Mouse (Mus musculus): ENCODE data around the gene Tdo2. TPM values are rescaled to one million over a fixed set of nuclear protein-coding genes. Genes with fewer than 3 reads are reported as not detected.

The Tdo2 gene
- total and polyA plus RNA-seq, 3 experiments = not detected

- DNase-seq = no peak
- Histone ChIP-seq H3K79me2 (replicated peaks; ENCODE audit: control insufficient read depth, insufficient read depth, low read length) (no peaks in the 10 kb centered on the region), H3K9ac (ENCODE audit: low read depth, low read length) (no peak overlapping the region), H3K4me1 (ENCODE audit: control insufficient read depth, insufficient read depth, low read length) (no peaks in the 10 kb centered on the region), H3K27ac (no peak overlapping the region), H3K36me3 (ENCODE audit: control insufficient read depth, insufficient read depth, low read length) (no peaks in the 10 kb centered on the region), H3K4me3 (no peak overlapping the region), H3K27me3 (ENCODE audit: control insufficient read depth, insufficient read depth, low read length) (no peaks in the 10 kb centered on the region)
- intact Hi-C loops (cut with DNase I) = loop anchor here (5.0 kb wide), 1 partner anchor 337 kb away; no protein-coding TSS in a partner anchor
- TF ChIP-seq EP300 (IDR thresholded peaks at IDR 0.05; ENCODE audit: insufficient read depth, low read depth, low read length) (no peak), POLR2A (IDR thresholded peaks at IDR 0.05; ENCODE audit: insufficient read depth, low read depth, low read length) (no peak), CTCF (IDR thresholded peaks at IDR 0.05) (no peak)
- 35% methylated on average over 4 of the region's 4 CpGs for WGBS
Observed at GRCm38 (mm10) chr3:81995371-81995770, 19.4 kb upstream of the Tdo2 start.

DNA sequence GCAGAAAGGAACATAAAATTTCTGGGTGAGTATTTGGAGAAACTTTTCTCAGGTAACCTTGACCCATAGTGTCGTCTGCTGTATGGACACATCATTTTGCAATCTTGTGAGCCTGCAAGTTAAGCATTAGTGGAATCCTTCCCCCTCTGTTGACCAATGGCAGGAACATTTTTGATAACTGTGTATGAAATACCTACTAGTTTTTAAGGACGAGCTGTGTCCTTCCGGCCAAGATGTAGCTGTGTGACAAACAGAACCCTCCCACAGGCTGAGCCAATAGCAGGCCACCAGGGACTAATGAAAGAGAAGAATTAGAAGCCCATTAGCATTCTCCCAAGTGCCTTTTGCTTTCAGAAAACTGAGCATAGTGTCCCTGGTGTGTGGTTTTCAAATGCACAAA is 14.5 kb upstream of the Tdo2 start:
- TF ChIP-seq EP300 (IDR thresholded peaks at IDR 0.05; ENCODE audit: insufficient read depth, low read depth, low read length) = no peak
- no peak for TF ChIP-seq POLR2A (IDR thresholded peaks at IDR 0.05; ENCODE audit: insufficient read depth, low read depth, low read length)
- TF ChIP-seq CTCF (IDR thresholded peaks at IDR 0.05) = no peak
- WGBS = 44% methylated on average over 3 of the region's 3 CpGs
- no peak overlapping the region for H3K4me3 ChIP-seq
- intact Hi-C loops (cut with DNase I) = no loop called here
- no peak overlapping the region for H3K9ac ChIP-seq (ENCODE audit: low read depth, low read length)
- no peaks in the 10 kb centered on the region for H3K27me3 ChIP-seq (ENCODE audit: control insufficient read depth, insufficient read depth, low read length)
- peaks cover 3% of the 10 kb centered on the region; the same call in 1 of the 2 replicates for H3K4me1 ChIP-seq (ENCODE audit: control insufficient read depth, insufficient read depth, low read length)
- no peak overlapping the region for H3K27ac ChIP-seq
- H3K79me2 ChIP-seq (replicated peaks; ENCODE audit: control insufficient read depth, insufficient read depth, low read length) = no peaks in the 10 kb centered on the region
- H3K36me3 ChIP-seq (ENCODE audit: control insufficient read depth, insufficient read depth, low read length) = no peaks in the 10 kb centered on the region
- DNase-seq = no peak

GRCm38 (mm10) chr3:81989692-81990141 is 13.7 kb upstream of the Tdo2 start:
- Histone ChIP-seq H3K36me3 (ENCODE audit: control insufficient read depth, insufficient read depth, low read length) (no peaks in the 10 kb centered on the region), H3K4me3 (no peak overlapping the region), H3K27me3 (ENCODE audit: control insufficient read depth, insufficient read depth, low read length) (no peaks in the 10 kb centered on the region), H3K4me1 (ENCODE audit: control insufficient read depth, insufficient read depth, low read length) (peaks cover 3% of the 10 kb centered on the region; the same call in 1 of the 2 replicates), H3K27ac (no peak overlapping the region), H3K79me2 (replicated peaks; ENCODE audit: control insufficient read depth, insufficient read depth, low read length) (no peaks in the 10 kb centered on the region), H3K9ac (ENCODE audit: low read depth, low read length) (no peak overlapping the region)
- DNase-seq = no peak
- 5% methylated on average over 2 of the region's 2 CpGs for WGBS
- intact Hi-C loops (cut with DNase I) = no loop called here
- TF ChIP-seq CTCF (IDR thresholded peaks at IDR 0.05) (no peak), POLR2A (IDR thresholded peaks at IDR 0.05; ENCODE audit: insufficient read depth, low read depth, low read length) (no peak), EP300 (IDR thresholded peaks at IDR 0.05; ENCODE audit: insufficient read depth, low read depth, low read length) (no peak)

DNA sequence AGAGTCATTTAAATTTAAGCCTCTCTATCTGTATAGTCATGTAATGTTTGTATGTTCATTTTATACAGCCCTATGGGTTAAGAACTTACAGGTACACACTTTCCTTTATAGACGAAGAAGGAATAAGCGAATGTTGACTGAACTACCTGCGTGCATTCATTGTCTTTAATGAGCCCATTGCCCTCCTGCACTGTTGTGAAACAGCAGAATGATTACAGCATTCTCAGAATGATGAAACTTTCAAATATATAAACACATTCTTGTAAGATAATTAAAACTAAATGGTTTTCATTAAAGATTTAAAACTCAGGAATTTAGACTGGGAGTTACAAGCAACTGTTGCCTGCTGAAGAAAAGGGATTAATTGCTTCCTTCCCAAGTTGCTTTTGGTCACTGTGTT is 11.6 kb upstream of the Tdo2 start:
- TF ChIP-seq POLR2A (IDR thresholded peaks at IDR 0.05; ENCODE audit: insufficient read depth, low read depth, low read length) (no peak), EP300 (IDR thresholded peaks at IDR 0.05; ENCODE audit: insufficient read depth, low read depth, low read length) (no peak), CTCF (IDR thresholded peaks at IDR 0.05) (no peak)
- Histone ChIP-seq H3K27me3 (ENCODE audit: control insufficient read depth, insufficient read depth, low read length) (no peaks in the 10 kb centered on the region), H3K79me2 (replicated peaks; ENCODE audit: control insufficient read depth, insufficient read depth, low read length) (no peaks in the 10 kb centered on the region), H3K9ac (ENCODE audit: low read depth, low read length) (no peak overlapping the region), H3K4me1 (ENCODE audit: control insufficient read depth, insufficient read depth, low read length) (peaks cover 3% of the 10 kb centered on the region; the same call in 1 of the 2 replicates), H3K27ac (no peak overlapping the region), H3K36me3 (ENCODE audit: control insufficient read depth, insufficient read depth, low read length) (no peaks in the 10 kb centered on the region), H3K4me3 (no peak overlapping the region)
- no peak for DNase-seq
- intact Hi-C loops (cut with DNase I) = no loop called here
- WGBS = 95% methylated on average over 3 of the region's 3 CpGs

DNA sequence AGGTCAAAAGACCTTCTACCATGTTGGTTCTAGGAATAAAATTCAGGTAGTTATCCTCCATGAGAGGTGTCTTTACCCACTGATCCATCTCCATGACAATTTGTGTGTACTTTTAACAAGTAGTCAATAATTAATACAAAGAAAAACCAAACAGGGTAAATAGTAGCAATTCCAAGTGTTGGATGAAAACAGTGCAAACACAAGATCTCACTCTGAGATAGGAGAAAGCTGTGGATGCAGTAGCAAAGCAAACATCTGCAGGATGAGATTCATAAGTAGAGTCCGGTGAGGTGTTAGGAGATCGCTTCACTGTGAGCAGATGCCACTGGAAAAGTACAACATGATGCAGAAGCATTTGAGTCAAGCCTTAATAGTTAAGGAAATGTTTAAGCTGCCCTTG is 10.1 kb upstream of the Tdo2 start:
- H3K27ac ChIP-seq = no peak overlapping the region
- WGBS = 89% methylated on average over 2 of the region's 2 CpGs
- no peaks in the 10 kb centered on the region for H3K79me2 ChIP-seq (replicated peaks; ENCODE audit: control insufficient read depth, insufficient read depth, low read length)
- no peak for TF ChIP-seq POLR2A (IDR thresholded peaks at IDR 0.05; ENCODE audit: insufficient read depth, low read depth, low read length)
- DNase-seq = no peak
- intact Hi-C loops (cut with DNase I) = no loop called here
- H3K36me3 ChIP-seq (ENCODE audit: control insufficient read depth, insufficient read depth, low read length) = no peaks in the 10 kb centered on the region
- H3K4me1 ChIP-seq (ENCODE audit: control insufficient read depth, insufficient read depth, low read length) = peaks cover 3% of the 10 kb centered on the region; the same call in 1 of the 2 replicates
- no peak overlapping the region for H3K9ac ChIP-seq (ENCODE audit: low read depth, low read length)
- no peak overlapping the region for H3K4me3 ChIP-seq
- no peaks in the 10 kb centered on the region for H3K27me3 ChIP-seq (ENCODE audit: control insufficient read depth, insufficient read depth, low read length)

- no peaks in the 10 kb centered on the region for H3K79me2 ChIP-seq (replicated peaks; ENCODE audit: control insufficient read depth, insufficient read depth, low read length)
- WGBS = 42% methylated on average over 1 of the region's 1 CpGs
- TF ChIP-seq EP300 (IDR thresholded peaks at IDR 0.05; ENCODE audit: insufficient read depth, low read depth, low read length) (no peak), POLR2A (IDR thresholded peaks at IDR 0.05; ENCODE audit: insufficient read depth, low read depth, low read length) (no peak), CTCF (IDR thresholded peaks at IDR 0.05) (no peak)
- intact Hi-C loops (cut with DNase I) = no loop called here
- no peaks in the 10 kb centered on the region for H3K36me3 ChIP-seq (ENCODE audit: control insufficient read depth, insufficient read depth, low read length)
- no peak overlapping the region for H3K4me3 ChIP-seq
- H3K27ac ChIP-seq = no peak overlapping the region
- DNase-seq = no peak
- H3K27me3 ChIP-seq (ENCODE audit: control insufficient read depth, insufficient read depth, low read length) = no peaks in the 10 kb centered on the region
- H3K4me1 ChIP-seq (ENCODE audit: control insufficient read depth, insufficient read depth, low read length) = peaks cover 3% of the 10 kb centered on the region; the same call in 1 of the 2 replicates
- H3K9ac ChIP-seq (ENCODE audit: low read depth, low read length) = no peak overlapping the region
Observed at GRCm38 (mm10) chr3:81985100-81985499, 9.1 kb upstream of the Tdo2 start.
